Mouse (Mus musculus) kidney, postnatal 25 days (tissue): Measurements from ENCODE around the gene Stk11.

Experiments used
- DNase-seq, 2 experiments: peaks; one replicate each; pipeline ENCODE4 v3.0.0; 2021; ENCODE audit warnings: mixed read lengths in 2 of 2

Stk11 gene

GRCm38 (mm10) chr10:80131316-80131951 lies 15.8 kb downstream of the Stk11 start:
- peak in 1 of 2 experiments; percentile 51 for DNase-seq

- DNase-seq = no peak
These were observed 16.3 kb downstream of the Stk11 start for GRCm38 (mm10) chr10:80131952-80132350.

GRCm38 (mm10) chr10:80133226-80133849 lies 17.7 kb downstream of the Stk11 start:
- peak in 1 of 2 experiments; percentile 71 for DNase-seq

- peak; percentile 53 to 78 for DNase-seq
These were observed 18.8 kb downstream of the Stk11 start for GRCm38 (mm10) chr10:80134421-80134820.

GRCm38 (mm10) chr10:80135161-80135560 lies 19.6 kb downstream of the Stk11 start:
- DNase-seq = no peak

- DNase-seq = no peak
These were observed 20.0 kb downstream of the Stk11 start for GRCm38 (mm10) chr10:80135641-80136040.

GRCm38 (mm10) chr10:80136179-80136951 lies 20.8 kb downstream of the Stk11 start:
- DNase-seq = peak in 1 of 2 experiments; percentile 43

- DNase-seq = peak in 1 of 2 experiments; percentile 57
These were observed 21.5 kb downstream of the Stk11 start for GRCm38 (mm10) chr10:80136952-80137625.

GRCm38 (mm10) chr10:80137626-80138552 lies 22.3 kb downstream of the Stk11 start:
- DNase-seq = no peak

GRCm38 (mm10) chr10:80138553-80139438 lies 23.2 kb downstream of the Stk11 start, which contains the start of gene Atp5d:
Gene Atp5d, plus strand, starts transcription at chr10:80138632.
- peak; percentile 64 to 86 for DNase-seq

GRCm38 (mm10) chr10:80139439-80139775 lies 23.8 kb downstream of the Stk11 start:
- no peak for DNase-seq

GRCm38 (mm10) chr10:80139975-80140665 lies 24.5 kb downstream of the Stk11 start:
- no peak for DNase-seq

GRCm38 (mm10) chr10:80140666-80141035 lies 25.0 kb downstream of the Stk11 start, which contains the start of gene Cbarp:
Gene Cbarp, minus strand, starts transcription at chr10:80140835.
- DNase-seq = no peak

- peak; percentile 96 to 99 for DNase-seq
These were observed 25.6 kb downstream of the Stk11 start for GRCm38 (mm10) chr10:80141243-80141642.

- DNase-seq = peak; percentile 98
These were observed 26.4 kb downstream of the Stk11 start for GRCm38 (mm10) chr10:80141786-80142529.

- DNase-seq = peak; percentile 71 to 87
These were observed 26.9 kb downstream of the Stk11 start for GRCm38 (mm10) chr10:80142530-80142925.

- no peak for DNase-seq
These were observed 28.1 kb downstream of the Stk11 start for GRCm38 (mm10) chr10:80143664-80144063.

GRCm38 (mm10) chr10:80144159-80144558 lies 28.6 kb downstream of the Stk11 start:
- no peak for DNase-seq
